Mouse (Mus musculus): ENCODE results near the gene Tln1. TPM values are rescaled to one million over a fixed set of nuclear protein-coding genes. Genes with fewer than 3 reads are reported as not detected.

Tln1 gene
- total and polyA plus RNA-seq, 3 experiments, result 22.9 to 146 (median 112) TPM

DNA sequence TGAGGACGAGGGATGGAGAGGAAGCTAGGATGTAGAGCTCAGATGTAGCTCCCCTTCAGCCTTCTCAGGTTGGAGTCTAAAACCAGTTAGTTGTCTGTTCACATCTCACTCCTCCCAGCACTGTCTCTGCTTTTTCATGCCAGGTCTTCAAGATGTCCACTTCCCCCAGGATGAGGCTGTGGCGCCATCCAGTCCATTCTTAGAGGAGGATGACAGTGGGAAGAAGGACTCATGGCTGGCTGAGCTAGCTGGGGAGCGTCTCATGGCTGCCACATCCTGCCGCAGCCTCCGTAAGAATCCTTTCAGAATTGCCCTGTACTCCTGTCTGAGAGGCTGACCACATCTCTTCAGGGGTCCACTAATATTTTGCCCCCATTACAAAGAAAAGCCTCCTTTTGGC is 18.2 kb upstream of the Tln1 start:
- H3K4me3 ChIP-seq (ENCODE audit: control insufficient read depth in 1 of 2, insufficient read depth in 1 of 2, low read depth in 2 of 2, low read length in 2 of 2), result no peak overlapping the region
- H3K27ac ChIP-seq (ENCODE audit: control insufficient read depth, low read depth, low read length), result no peak overlapping the region
- DNase-seq (ENCODE audit: low read depth, low spot score), result no peak
- peaks cover 7 to 19% of the 10 kb centered on the region in 2 experiments for H3K4me1 ChIP-seq (ENCODE audit: control insufficient read depth in 1 of 2, insufficient read depth in 2 of 2, low read length in 2 of 2)
- H3K9me3 ChIP-seq (replicated peaks; ENCODE audit: insufficient read depth, low read length), result no peaks in the 10 kb centered on the region
- TF ChIP-seq ZKSCAN1 (IDR thresholded peaks at IDR 0.05; ENCODE audit: low read depth, low read length) (no peak), SIN3A (IDR thresholded peaks at IDR 0.05; ENCODE audit: low read length) (no peak)
- no peaks in the 10 kb centered on the region for H3K27me3 ChIP-seq (ENCODE audit: control insufficient read depth in 1 of 2, insufficient read depth in 2 of 2, low read length in 2 of 2)
- H3K79me2 ChIP-seq (ENCODE audit: control insufficient read depth, insufficient read depth, low read length, poor library complexity), result peaks cover 21% of the 10 kb centered on the region
- H3K9ac ChIP-seq (ENCODE audit: control insufficient read depth, low read depth, low read length, poor library complexity, severe bottlenecking), result no peak overlapping the region
- peaks cover 0 to 3% of the 10 kb centered on the region in 2 experiments; a peak in 2 of 4 replicates for H3K36me3 ChIP-seq (ENCODE audit: control insufficient read depth in 1 of 2, insufficient read depth in 2 of 2, low read length in 2 of 2)

DNA sequence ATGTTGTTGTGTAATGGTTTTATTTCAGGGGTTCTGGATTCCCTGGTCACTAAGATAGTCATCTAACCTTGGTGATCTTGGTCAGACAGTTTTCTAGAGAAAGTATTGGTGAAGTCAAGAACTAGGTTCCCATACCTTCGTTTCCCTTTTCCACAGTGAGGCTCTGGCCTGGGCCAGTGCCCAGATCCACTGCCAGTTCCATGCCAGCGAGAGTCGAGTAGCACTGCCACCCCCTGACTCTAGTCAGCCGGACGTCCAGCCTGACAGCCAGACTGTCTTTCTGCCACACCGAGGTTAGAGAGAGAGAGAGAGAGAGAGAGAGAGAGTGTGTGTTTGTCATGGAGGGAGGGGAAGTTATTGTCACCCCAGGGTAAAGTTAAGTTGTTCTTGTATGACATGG is 17.2 kb upstream of the Tln1 start:
- Histone ChIP-seq H3K4me1 (ENCODE audit: control insufficient read depth in 1 of 2, insufficient read depth in 2 of 2, low read length in 2 of 2) (peaks cover 7 to 21% of the 10 kb centered on the region in 2 experiments), H3K27me3 (ENCODE audit: control insufficient read depth in 1 of 2, insufficient read depth in 2 of 2, low read length in 2 of 2) (no peaks in the 10 kb centered on the region), H3K36me3 (ENCODE audit: control insufficient read depth in 1 of 2, insufficient read depth in 2 of 2, low read length in 2 of 2) (peaks cover 0 to 3% of the 10 kb centered on the region in 2 experiments; a peak in 2 of 4 replicates), H3K9ac (ENCODE audit: control insufficient read depth, low read depth, low read length, poor library complexity, severe bottlenecking) (peak overlapping the region; percentile 93), H3K79me2 (ENCODE audit: control insufficient read depth, insufficient read depth, low read length, poor library complexity) (peaks cover 21% of the 10 kb centered on the region), H3K27ac (ENCODE audit: control insufficient read depth, low read depth, low read length) (no peak overlapping the region), H3K9me3 (replicated peaks; ENCODE audit: insufficient read depth, low read length) (no peaks in the 10 kb centered on the region), H3K4me3 (ENCODE audit: control insufficient read depth in 1 of 2, insufficient read depth in 1 of 2, low read depth in 2 of 2, low read length in 2 of 2) (peak overlapping the region; percentile 93 to 95; a peak in 3 of 4 replicates)
- TF ChIP-seq EP300 (IDR thresholded peaks at IDR 0.05; ENCODE audit: low read depth in 1 of 2, low read length in 2 of 2), result no peak
- TF ChIP-seq ZKSCAN1 (IDR thresholded peaks at IDR 0.05; ENCODE audit: low read depth, low read length), result no peak
- no peak for TF ChIP-seq POLR2AphosphoS5 (IDR thresholded peaks at IDR 0.05; ENCODE audit: borderline replicate concordance, low read depth, low read length)
- TF ChIP-seq MAFK (IDR thresholded peaks at IDR 0.05; ENCODE audit: borderline replicate concordance, low read depth, low read length), result no peak
- TF ChIP-seq ELF1 (IDR thresholded peaks at IDR 0.05; ENCODE audit: low read depth, low read length), result no peak
- TF ChIP-seq MAZ (IDR thresholded peaks at IDR 0.05; ENCODE audit: low read depth, low read length), result no peak
- TF ChIP-seq MYB (IDR thresholded peaks at IDR 0.05; ENCODE audit: low read depth, low read length), result no peak
- no peak for TF ChIP-seq USF2 (IDR thresholded peaks at IDR 0.05; ENCODE audit: borderline replicate concordance in 1 of 2, insufficient read depth in 1 of 2, low read depth in 1 of 2, low read length in 2 of 2)
- TF ChIP-seq RAD21 (IDR thresholded peaks at IDR 0.05; ENCODE audit: low read depth, low read length), result no peak
- no peak for TF ChIP-seq UBTF (IDR thresholded peaks at IDR 0.05; ENCODE audit: borderline replicate concordance, insufficient read depth, low read depth, low read length)
- no peak for TF ChIP-seq MEF2A (IDR thresholded peaks at IDR 0.05; ENCODE audit: extremely low read depth, insufficient replicate concordance, low read depth, low read length, poor library complexity, severe bottlenecking)
- TF ChIP-seq GABPA (IDR thresholded peaks at IDR 0.05; ENCODE audit: low read depth, low read length), result no peak
- TF ChIP-seq CHD1 (IDR thresholded peaks at IDR 0.05; ENCODE audit: low read depth, low read length), result no peak
- no peak for TF ChIP-seq KAT2A (conservative IDR thresholded peaks at IDR 0.05; ENCODE audit: low read depth, low read length)
- no peak for DNase-seq (ENCODE audit: low read depth, low spot score)

All from MEL (cell line).